Mouse (Mus musculus): ENCODE data around the gene Rbm26.

GRCm38 (mm10) chr14:105167181-105167580, 9.9 kb downstream of the Rbm26 start:
- TF ChIP-seq CTCF (IDR thresholded peaks at IDR 0.05; ENCODE audit: extremely low read depth, insufficient read length, insufficient replicate concordance, low read depth, low read length) (no peak), POLR2A (IDR thresholded peaks at IDR 0.05; ENCODE audit: low read depth, low read length) (no peak)

All from small intestine, adult 2 months (tissue).